Mouse (Mus musculus) MEL (cell line): ENCODE results near the gene Ube2cbp. TPM values are rescaled to one million over a fixed set of nuclear protein-coding genes. Genes with fewer than 3 reads are reported as not detected.

Source experiments
- DNase-seq: peaks from one replicate; pipeline ENCODE4 v3.0.0; 2011; ENCODE audit warnings: low read depth, low spot score
- H3K27ac ChIP-seq: 2 replicates; pipeline ENCODE4 v1.5.1; 2012; ENCODE audit warnings: low read depth, mild to moderate bottlenecking, control low read depth, low read length, moderate library complexity; ENCODE audit not compliant: control insufficient read depth
- H3K27me3 ChIP-seq, 2 experiments: fragments of 150-350 bp in 1 of 2; sonication (generic) in 1 of 2; 2 replicates each; pipeline ENCODE4 v1.6.1; 2012; ENCODE audit warnings: low read length in 2 of 2, mild to moderate bottlenecking in 2 of 2, improper control_type of control experiment in 1 of 2, moderate library complexity in 1 of 2; ENCODE audit not compliant: insufficient read depth in 2 of 2, control insufficient read depth in 1 of 2
- H3K36me3 ChIP-seq, 2 experiments: 2 replicates each; pipeline ENCODE4 v1.6.1; 2012 to 2014; ENCODE audit warnings: low read length in 2 of 2, improper control_type of control experiment in 1 of 2, inconsistent platforms in 1 of 2, mild to moderate bottlenecking in 1 of 2; ENCODE audit not compliant: insufficient read depth in 2 of 2, control insufficient read depth in 1 of 2
- H3K4me1 ChIP-seq, 2 experiments: fragments of 150-350 bp in 1 of 2; sonication (generic) in 1 of 2; 2 replicates each; pipeline ENCODE4 v1.6.1; 2012; ENCODE audit warnings: low read length in 2 of 2, improper control_type of control experiment in 1 of 2, mild to moderate bottlenecking in 1 of 2; ENCODE audit not compliant: insufficient read depth in 2 of 2, control insufficient read depth in 1 of 2
- H3K4me3 ChIP-seq, 2 experiments: fragments of 150-350 bp in 1 of 2; sonication (generic) in 1 of 2; 2 replicates each; pipeline ENCODE4 v1.5.1; 2012; ENCODE audit warnings: low read depth in 2 of 2, low read length in 2 of 2, mild to moderate bottlenecking in 2 of 2, moderate library complexity in 2 of 2, control low read depth in 1 of 2, improper control_type of control experiment in 1 of 2; ENCODE audit not compliant: control insufficient read depth in 1 of 2, insufficient read depth in 1 of 2
- H3K79me2 ChIP-seq: 2 replicates; pipeline ENCODE4 v1.6.1; 2012; ENCODE audit warnings: mild to moderate bottlenecking, low read length, moderate library complexity; ENCODE audit not compliant: control insufficient read depth, poor library complexity, insufficient read depth
- H3K9ac ChIP-seq: 2 replicates; pipeline ENCODE4 v1.6.1; 2012; ENCODE audit warnings: low read depth, mild to moderate bottlenecking, control low read depth, low read length, moderate library complexity; ENCODE audit not compliant: control insufficient read depth, poor library complexity, severe bottlenecking
- H3K9me3 ChIP-seq: fragments of 150-350 bp; sonication (generic); replicated peaks from 2 replicates; pipeline ENCODE4 v1.6.1; 2012; ENCODE audit warnings: mild to moderate bottlenecking, low read length, improper control_type of control experiment, moderate library complexity; ENCODE audit not compliant: insufficient read depth
- BHLHE40 ChIP-seq: IDR thresholded peaks from 2 replicates; pipeline ENCODE4 v1.6.1; 2012; ENCODE audit warnings: low read depth, mild to moderate bottlenecking, inconsistent platforms, low read length, improper control_type of control experiment, borderline replicate concordance
- CHD1 ChIP-seq: IDR thresholded peaks from 2 replicates; pipeline ENCODE4 v1.6.1; 2012; ENCODE audit warnings: low read depth, mild to moderate bottlenecking, inconsistent platforms, low read length, improper control_type of control experiment
- CHD2 ChIP-seq: IDR thresholded peaks from 2 replicates; pipeline ENCODE4 v1.6.1; 2011; ENCODE audit warnings: low read length, improper control_type of control experiment
- CTCF ChIP-seq, 3 experiments: IDR thresholded peaks in 2 of 3; conservative IDR thresholded peaks in 1 of 3; 2 replicates each; pipeline ENCODE4 v1.5.1; 2011 to 2012; ENCODE audit warnings: low read length in 3 of 3, low read depth in 2 of 3, mild to moderate bottlenecking in 2 of 3, improper control_type of control experiment in 1 of 3, inconsistent platforms in 1 of 3, mixed read lengths in 1 of 3, moderate library complexity in 1 of 3; ENCODE audit not compliant: control insufficient read depth in 1 of 3, insufficient read depth in 1 of 3, poor library complexity in 1 of 3, severe bottlenecking in 1 of 3
- E2F4 ChIP-seq: IDR thresholded peaks from 2 replicates; pipeline ENCODE4 v1.6.1; 2011; ENCODE audit warnings: low read depth, low read length, improper control_type of control experiment, borderline replicate concordance
- ELF1 ChIP-seq: IDR thresholded peaks from 2 replicates; pipeline ENCODE4 v1.6.1; 2014; ENCODE audit warnings: low read depth, mild to moderate bottlenecking, inconsistent platforms, low read length, improper control_type of control experiment, moderate library complexity
- EP300 ChIP-seq, 2 experiments: IDR thresholded peaks; 2 replicates each; pipeline ENCODE4 v1.6.1; 2011; ENCODE audit warnings: improper control_type of control experiment in 2 of 2, low read length in 2 of 2, low read depth in 1 of 2, mild to moderate bottlenecking in 1 of 2
- GABPA ChIP-seq: IDR thresholded peaks from 2 replicates; pipeline ENCODE4 v1.6.1; 2012; ENCODE audit warnings: low read depth, mild to moderate bottlenecking, inconsistent platforms, low read length, improper control_type of control experiment, moderate library complexity
- HCFC1 ChIP-seq: IDR thresholded peaks from 2 replicates; pipeline ENCODE4 v1.6.1; 2012; ENCODE audit warnings: low read depth, mild to moderate bottlenecking, inconsistent platforms, low read length, improper control_type of control experiment, moderate library complexity
- MAX ChIP-seq: IDR thresholded peaks from 2 replicates; pipeline ENCODE4 v1.6.1; 2011; ENCODE audit warnings: low read length, improper control_type of control experiment
- MAZ ChIP-seq: IDR thresholded peaks from 2 replicates; pipeline ENCODE4 v1.6.1; 2012; ENCODE audit warnings: low read depth, mild to moderate bottlenecking, inconsistent platforms, low read length, improper control_type of control experiment
- MXI1 ChIP-seq: IDR thresholded peaks from 2 replicates; pipeline ENCODE4 v1.6.1; 2011; ENCODE audit warnings: mild to moderate bottlenecking, low read depth, low read length, improper control_type of control experiment
- MYB ChIP-seq: IDR thresholded peaks from 2 replicates; pipeline ENCODE4 v1.6.1; 2011; ENCODE audit warnings: mild to moderate bottlenecking, low read depth, low read length, improper control_type of control experiment
- NELFE ChIP-seq: IDR thresholded peaks from 2 replicates; pipeline ENCODE4 v1.6.1; 2011; ENCODE audit warnings: low read depth, low read length, improper control_type of control experiment
- NRF1 ChIP-seq: IDR thresholded peaks from 2 replicates; pipeline ENCODE4 v1.6.1; 2014; ENCODE audit warnings: low read depth, mild to moderate bottlenecking, inconsistent platforms, low read length, improper control_type of control experiment, moderate library complexity; ENCODE audit not compliant: poor library complexity, insufficient read depth, severe bottlenecking
- RAD21 ChIP-seq: IDR thresholded peaks from 2 replicates; pipeline ENCODE4 v1.6.1; 2011; ENCODE audit warnings: mild to moderate bottlenecking, low read depth, low read length, improper control_type of control experiment
- RCOR1 ChIP-seq: IDR thresholded peaks from 2 replicates; pipeline ENCODE4 v1.6.1; 2012; ENCODE audit warnings: low read depth, mild to moderate bottlenecking, inconsistent platforms, low read length, improper control_type of control experiment
- SIN3A ChIP-seq: IDR thresholded peaks from 2 replicates; pipeline ENCODE4 v1.6.1; 2012; ENCODE audit warnings: low read length, improper control_type of control experiment, inconsistent platforms
- SMC3 ChIP-seq: IDR thresholded peaks from 2 replicates; pipeline ENCODE4 v1.6.1; 2011; ENCODE audit warnings: low read depth, low read length, improper control_type of control experiment
- TAL1 ChIP-seq: IDR thresholded peaks from 2 replicates; pipeline ENCODE4 v1.6.1; 2012; ENCODE audit warnings: mild to moderate bottlenecking, inconsistent platforms, low read length, moderate library complexity, mixed read lengths
- TBP ChIP-seq: IDR thresholded peaks from 2 replicates; pipeline ENCODE4 v1.8.0; 2011; ENCODE audit warnings: low read depth, low read length, improper control_type of control experiment
- TCF12 ChIP-seq: IDR thresholded peaks from 2 replicates; pipeline ENCODE4 v1.6.1; 2014; ENCODE audit warnings: low read depth, mild to moderate bottlenecking, inconsistent platforms, low read length, improper control_type of control experiment, moderate library complexity
- USF1 ChIP-seq: IDR thresholded peaks from 2 replicates; pipeline ENCODE4 v1.6.1; 2014; ENCODE audit warnings: low read depth, mild to moderate bottlenecking, inconsistent platforms, low read length, improper control_type of control experiment, moderate library complexity
- USF2 ChIP-seq, 2 experiments: IDR thresholded peaks; 2 replicates each; pipeline ENCODE4 v1.6.1; 2011 to 2012; ENCODE audit warnings: improper control_type of control experiment in 2 of 2, low read length in 2 of 2, borderline replicate concordance in 1 of 2, inconsistent platforms in 1 of 2, low read depth in 1 of 2, mild to moderate bottlenecking in 1 of 2; ENCODE audit not compliant: insufficient read depth in 1 of 2
- ZC3H11A ChIP-seq: IDR thresholded peaks from 2 replicates; pipeline ENCODE4 v1.6.1; 2012; ENCODE audit warnings: low read depth, mild to moderate bottlenecking, inconsistent platforms, low read length, improper control_type of control experiment
- ZNF384 ChIP-seq: IDR thresholded peaks from 2 replicates; pipeline ENCODE4 v1.6.1; 2012; ENCODE audit warnings: low read depth, mild to moderate bottlenecking, inconsistent platforms, low read length, improper control_type of control experiment
- polyA plus RNA-seq, 2 experiments: library from polyadenylated mRNA; stranded (reverse) in 1 of 2; unstranded in 1 of 2; fragments of >175 nt in 1 of 2; fragments of >200 nt in 1 of 2; gene quantifications; 2 replicates each; pipeline versions ENCODE4 v1.2.1 to v1.2.4; 2012; ENCODE audit warnings: low replicate concordance in 2 of 2, low read depth in 1 of 2; ENCODE audit not compliant: insufficient read length in 2 of 2, insufficient read depth in 1 of 2, missing spikeins in 1 of 2
- total RNA-seq: library from RNA; depleted of rRNA; stranded (reverse); fragments of 300-350 nt; gene quantifications from 2 replicates; pipeline ENCODE4 v1.2.3, GENCODE M21; 2012

Ube2cbp gene
- total and polyA plus RNA-seq, 3 experiments, result 6.4 to 7.2 TPM; not detected in 1

- no peaks in the 10 kb centered on the region for H3K36me3 ChIP-seq
- H3K9ac ChIP-seq, result peak overlapping the region; percentile 37; the same call in 1 of the 2 replicates
- DNase-seq, result peak; percentile 69
- H3K79me2 ChIP-seq, result no peaks in the 10 kb centered on the region
- TF ChIP-seq SMC3 (peak; percentile 66), NELFE (no peak), SIN3A (no peak), CTCF (IDR thresholded peaks at IDR 0.05 in 2 of 3, conservative IDR thresholded peaks at IDR 0.05 in 1 of 3; ENCODE audit: control insufficient read depth in 1 of 3, insufficient read depth in 1 of 3, low read depth in 2 of 3, low read length in 3 of 3, poor library complexity in 1 of 3, severe bottlenecking in 1 of 3) (peak; percentile 59 to 76 (median 69)), ZC3H11A (peak; percentile 37; the same call in 1 of the 2 replicates), MXI1 (peak; percentile 53; the same call in 1 of the 2 replicates), RAD21 (peak; percentile 73), USF2 (IDR thresholded peaks at IDR 0.05; ENCODE audit: borderline replicate concordance in 1 of 2, insufficient read depth in 1 of 2, low read depth in 1 of 2, low read length in 2 of 2) (no peak), MAZ (no peak)
- no peaks in the 10 kb centered on the region for H3K9me3 ChIP-seq
- no peaks in the 10 kb centered on the region for H3K27me3 ChIP-seq
- H3K4me3 ChIP-seq, result peak overlapping the region in 1 of 2 experiments; percentile 36; a peak in 1 of 4 replicates
- H3K4me1 ChIP-seq, result no peaks in the 10 kb centered on the region
- no peak overlapping the region for H3K27ac ChIP-seq
Measured at GRCm38 (mm10) chr9:86451617-86452016, 13.1 kb downstream of the Ube2cbp start.

- no peak for DNase-seq
- H3K36me3 ChIP-seq, result no peaks in the 10 kb centered on the region
- no peaks in the 10 kb centered on the region for H3K27me3 ChIP-seq
- TF ChIP-seq NRF1, result no peak
- TF ChIP-seq MAX, result no peak
- no peak for TF ChIP-seq TCF12
- TF ChIP-seq E2F4, result no peak
- no peak for TF ChIP-seq SMC3
- TF ChIP-seq USF1, result no peak
- TF ChIP-seq ZNF384, result no peak
- TF ChIP-seq EP300 (IDR thresholded peaks at IDR 0.05; ENCODE audit: low read depth in 1 of 2, low read length in 2 of 2), result no peak
- TF ChIP-seq TBP, result no peak
- no peak for TF ChIP-seq TAL1
- no peak for TF ChIP-seq RCOR1
- TF ChIP-seq GABPA, result no peak
- TF ChIP-seq ELF1, result no peak
- TF ChIP-seq HCFC1, result no peak
- no peak for TF ChIP-seq SIN3A
- TF ChIP-seq RAD21, result no peak
- no peak for TF ChIP-seq MYB
- TF ChIP-seq CHD1, result no peak
- no peak for TF ChIP-seq CHD2
- TF ChIP-seq BHLHE40, result no peak
- no peak overlapping the region for H3K4me3 ChIP-seq
- no peak overlapping the region for H3K9ac ChIP-seq
- H3K9me3 ChIP-seq, result no peaks in the 10 kb centered on the region
- H3K79me2 ChIP-seq, result no peaks in the 10 kb centered on the region
- no peak overlapping the region for H3K27ac ChIP-seq
- H3K4me1 ChIP-seq, result no peaks in the 10 kb centered on the region
Measured at GRCm38 (mm10) chr9:86451094-86451493, 13.7 kb downstream of the Ube2cbp start.
